Mouse (Mus musculus) olfactory bulb, adult 2 months (tissue): ENCODE measurements at regions not wholly inside any gene's neighbourhood (a gene's known extent, or its start where the extent isn't known, plus 50 kb on each side); places are given as distances from the start of the nearest gene placed in this dataset.

Experiments
- CTCF ChIP-seq: fragments of 200-500 bp; IDR thresholded peaks from 2 replicates; pipeline ENCODE4 v1.5.1; 2012; ENCODE audit warnings: low read depth, mild to moderate bottlenecking, low read length, moderate library complexity; ENCODE audit not compliant: insufficient read depth
- POLR2A ChIP-seq: fragments of 200-500 bp; IDR thresholded peaks from 2 replicates; pipeline ENCODE4 v1.6.1; 2012; ENCODE audit warnings: mild to moderate bottlenecking, low read depth, low read length, moderate library complexity; ENCODE audit not compliant: insufficient read depth

DNA sequence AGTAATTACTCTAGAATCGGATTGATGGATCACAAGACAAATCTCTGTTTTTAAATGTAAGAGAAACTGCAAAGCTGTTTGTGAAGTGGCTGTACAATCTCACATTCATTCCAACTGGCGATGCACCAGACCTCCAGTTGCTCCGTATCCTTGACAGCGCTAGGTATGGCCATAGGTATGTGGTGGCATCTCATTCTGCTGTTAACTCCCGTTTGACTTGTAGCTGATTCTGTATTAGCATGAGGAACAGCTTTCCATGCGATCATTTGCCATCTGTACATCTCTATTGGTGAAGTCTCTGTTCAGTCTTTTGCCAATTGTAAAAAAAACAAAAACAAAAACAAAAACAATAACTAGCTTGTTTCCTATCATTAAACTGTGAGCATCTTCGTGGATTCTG lies 182.0 kb downstream of the Enc1 start:
- no peak for TF ChIP-seq POLR2A
- no peak for TF ChIP-seq CTCF
